Mouse (Mus musculus) embryonic fibroblast, embryonic 13.5 days (primary cell): ENCODE measurements around the gene Plekhs1. TPM values are rescaled to one million over a fixed set of nuclear protein-coding genes. Genes with fewer than 3 reads are reported as not detected.
"Not testable (repeated sequence)": the region's sequence is repeated elsewhere in the genome, so short reads cannot be mapped to it uniquely, and the experiment has no call there.

Experiments
- H3K27ac ChIP-seq: 2 replicates; pipeline ENCODE4 v1.5.1; 2012; ENCODE audit warnings: low read length, control low read depth, inconsistent platforms; ENCODE audit not compliant: insufficient read depth
- H3K4me1 ChIP-seq: 2 replicates; pipeline ENCODE4 v1.6.1; 2011; ENCODE audit warnings: low read length; ENCODE audit not compliant: control insufficient read depth, insufficient read depth
- H3K4me3 ChIP-seq: 2 replicates; pipeline ENCODE4 v1.5.1; 2011; ENCODE audit warnings: mild to moderate bottlenecking, control low read depth, low read length; ENCODE audit not compliant: insufficient read depth
- CTCF ChIP-seq: IDR thresholded peaks from 2 replicates; pipeline ENCODE4 v1.5.1; 2011; ENCODE audit warnings: mild to moderate bottlenecking, control low read depth, low read length, moderate library complexity, borderline replicate concordance; ENCODE audit not compliant: insufficient read depth
- POLR2A ChIP-seq: IDR thresholded peaks from 2 replicates; pipeline ENCODE4 v1.6.1; 2011; ENCODE audit warnings: low read depth, mild to moderate bottlenecking, control low read depth, low read length, moderate library complexity
- polyA plus RNA-seq: library from polyadenylated mRNA; stranded (reverse); fragments of >200 nt; gene quantifications from 2 replicates; pipeline ENCODE4 v1.2.4, GENCODE M21; 2011; ENCODE audit warnings: low read depth; ENCODE audit not compliant: missing spikeins, insufficient read length

Plekhs1 gene
- polyA plus RNA-seq, 1 experiment = 0.16 TPM

DNA sequence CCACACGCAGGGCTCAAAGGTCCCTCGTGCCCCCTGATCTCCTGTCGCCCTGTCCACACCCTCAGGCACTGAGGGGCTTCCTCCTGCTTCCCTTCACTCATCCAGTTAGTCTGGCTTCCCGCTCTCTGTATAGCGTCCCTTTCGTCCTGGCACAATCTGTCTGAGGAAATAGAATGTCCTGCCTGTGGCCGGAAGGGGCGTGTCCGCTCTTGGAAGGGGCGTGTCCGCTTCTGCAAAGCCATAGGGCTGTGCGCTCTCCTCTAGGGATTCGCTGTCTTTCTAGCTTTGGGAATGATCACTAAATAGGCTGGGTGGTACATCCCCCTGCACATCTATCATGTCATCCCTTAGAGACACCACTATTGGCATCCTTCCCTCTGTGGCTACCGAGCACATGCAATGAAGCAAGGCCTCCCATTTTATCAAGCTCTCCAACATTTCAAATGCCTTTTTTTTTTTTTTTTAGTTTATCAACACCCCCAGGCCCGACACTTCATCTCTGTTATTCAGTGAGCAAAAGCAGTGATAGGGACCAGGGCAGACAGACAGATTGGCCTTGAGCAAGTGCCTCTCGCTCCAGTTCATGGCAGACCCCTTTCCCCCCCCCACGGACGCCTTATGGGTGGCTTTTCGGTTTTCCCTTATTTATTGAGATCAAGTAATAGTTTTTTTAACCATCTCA is 13.6 kb downstream of the Plekhs1 start:
- Histone ChIP-seq H3K27ac (no peak overlapping the region), H3K4me3 (no peak overlapping the region), H3K4me1 (no peaks in the 10 kb centered on the region)
- TF ChIP-seq CTCF (no peak), POLR2A (no peak)

DNA sequence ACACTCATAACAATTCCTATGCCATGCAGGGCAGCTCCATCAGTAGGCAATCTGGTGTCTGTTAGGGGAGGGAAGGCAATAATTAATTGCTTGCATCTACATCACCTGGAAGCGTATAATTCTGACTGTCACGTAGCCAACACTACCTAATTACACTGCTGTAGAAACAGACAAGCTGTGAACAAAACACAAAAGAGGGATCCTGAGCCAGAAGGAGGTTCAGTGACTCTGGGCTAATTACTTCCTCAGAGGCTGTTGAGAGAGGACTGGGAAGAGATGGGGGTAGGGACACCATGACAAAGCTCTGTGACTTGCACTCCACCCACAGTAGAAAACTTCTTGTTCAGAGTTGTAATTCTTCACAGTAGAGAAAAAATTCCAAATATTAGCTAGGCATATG is 15.1 kb downstream of the Plekhs1 start:
- H3K27ac ChIP-seq = no peak overlapping the region
- H3K4me3 ChIP-seq = no peak overlapping the region
- no peaks in the 10 kb centered on the region for H3K4me1 ChIP-seq
- TF ChIP-seq POLR2A = no peak
- no peak for TF ChIP-seq CTCF

DNA sequence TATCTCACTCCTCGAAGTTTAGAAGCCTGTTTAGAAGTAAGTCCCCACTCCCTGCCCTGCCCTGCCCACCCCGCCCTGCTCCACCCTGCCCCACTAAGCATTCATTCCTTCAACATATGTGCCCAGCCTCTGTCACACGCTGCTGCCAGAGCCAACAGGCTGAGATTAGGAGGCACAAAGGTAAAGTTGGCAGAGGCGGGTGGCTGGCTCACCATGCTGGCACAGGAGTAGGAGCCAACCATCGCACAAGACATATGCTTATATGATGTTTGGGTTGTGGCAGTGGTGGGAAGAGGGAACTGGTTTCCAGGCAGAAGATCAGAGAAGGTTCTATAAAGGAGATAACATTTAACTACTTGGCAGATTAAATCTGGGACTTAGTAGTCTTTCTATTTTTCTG is 15.8 kb downstream of the Plekhs1 start:
- no peak overlapping the region for H3K4me3 ChIP-seq
- H3K4me1 ChIP-seq = no peaks in the 10 kb centered on the region
- no peak overlapping the region for H3K27ac ChIP-seq
- TF ChIP-seq POLR2A (no peak), CTCF (no peak)

GRCm38 (mm10) chr19:56477832-56478231 is 16.4 kb downstream of the Plekhs1 start:
- H3K4me3 ChIP-seq = no peak overlapping the region
- no peak for TF ChIP-seq POLR2A
- TF ChIP-seq CTCF = no peak
- H3K27ac ChIP-seq = no peak overlapping the region
- no peaks in the 10 kb centered on the region for H3K4me1 ChIP-seq

DNA sequence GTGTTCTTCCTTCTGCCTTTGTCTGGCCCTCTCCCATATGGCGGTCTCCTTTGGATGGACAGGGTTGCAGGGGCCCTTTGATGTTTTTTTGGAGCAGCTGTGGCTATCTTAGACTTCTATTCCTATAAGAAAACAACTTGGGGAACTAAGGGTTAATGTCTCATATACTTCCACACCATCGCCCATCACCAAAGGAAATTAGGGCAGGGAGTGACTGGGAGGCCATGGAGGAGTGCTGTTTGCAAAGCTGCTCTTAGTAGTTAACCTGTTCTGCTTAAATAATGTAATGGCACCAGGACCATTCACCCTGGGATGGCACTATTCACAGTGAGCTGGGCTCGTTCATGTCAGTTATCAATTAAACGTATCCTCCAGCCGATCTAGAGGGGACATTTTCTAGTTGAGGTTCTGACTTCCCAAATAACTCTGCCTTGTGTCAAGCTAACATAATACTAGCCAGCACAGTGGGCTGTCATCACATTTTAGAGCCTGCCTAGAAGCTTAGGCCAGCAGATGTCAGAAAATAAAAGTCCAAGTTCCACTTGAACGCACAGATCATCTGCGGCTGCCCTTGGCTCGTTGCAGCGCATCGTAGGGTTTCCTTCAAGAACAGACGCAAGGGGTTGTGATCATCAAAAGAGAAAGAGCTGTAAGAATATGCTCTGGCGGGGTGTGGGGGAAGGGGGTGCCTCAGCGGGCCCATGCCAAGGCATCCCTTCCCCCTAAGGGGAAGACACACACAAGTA is 23.4 kb downstream of the Plekhs1 start:
- H3K4me3 ChIP-seq = no peak overlapping the region
- TF ChIP-seq CTCF = no peak
- TF ChIP-seq POLR2A = no peak
- H3K4me1 ChIP-seq = 0 out of 2 replicates have a peak, but pooled peaks cover 2% of the 10 kb centered on the region
- H3K27ac ChIP-seq = no peak overlapping the region

DNA sequence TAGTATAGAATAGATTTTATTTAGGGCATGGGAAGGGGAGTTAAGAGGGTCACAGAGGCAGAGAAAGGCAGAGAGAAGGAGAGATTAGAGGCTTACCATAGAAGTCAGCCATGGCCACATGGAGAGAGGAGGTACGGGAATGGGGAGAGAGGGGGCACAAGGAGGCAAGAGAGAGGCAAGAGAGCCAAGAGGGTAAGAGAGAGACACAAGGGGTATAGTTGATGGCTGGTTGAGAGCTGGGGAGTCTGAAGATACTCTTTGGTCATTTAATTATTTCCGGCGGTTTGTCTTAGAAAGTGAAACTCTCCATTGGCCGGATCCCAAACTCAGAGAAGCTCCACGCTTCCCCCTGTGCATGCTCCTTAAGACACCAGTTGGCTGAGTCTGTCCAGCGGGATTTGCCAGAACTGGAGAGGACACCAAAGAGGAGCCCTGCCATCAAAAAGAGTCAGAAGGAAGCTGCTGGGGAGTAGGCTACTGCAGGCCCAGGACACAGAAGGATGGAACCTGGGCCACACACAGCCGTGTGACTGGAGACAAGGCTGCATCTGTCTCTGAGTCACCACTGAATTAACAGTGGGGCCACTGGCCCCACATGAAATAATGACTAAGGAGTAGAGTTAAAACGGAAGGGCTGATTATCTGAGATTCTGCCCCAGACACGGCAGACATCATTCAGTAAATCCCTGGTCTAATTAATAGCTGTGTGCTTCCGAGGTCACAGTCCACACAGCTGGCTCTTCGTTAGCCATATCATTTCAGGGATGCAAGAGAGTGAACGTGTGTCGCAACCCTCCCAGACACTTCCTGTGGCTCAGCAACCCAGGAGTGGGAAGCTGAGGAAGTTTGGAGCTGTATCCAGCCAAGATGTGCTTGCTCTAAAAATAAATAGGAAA is 24.2 kb downstream of the Plekhs1 start:
- Histone ChIP-seq H3K4me3 (no peak overlapping the region), H3K27ac (peak overlapping the region; percentile 19; the same call in 1 of the 2 replicates), H3K4me1 (0 out of 2 replicates have a peak, but pooled peaks cover 2% of the 10 kb centered on the region)
- no peak for TF ChIP-seq POLR2A
- no peak for TF ChIP-seq CTCF

DNA sequence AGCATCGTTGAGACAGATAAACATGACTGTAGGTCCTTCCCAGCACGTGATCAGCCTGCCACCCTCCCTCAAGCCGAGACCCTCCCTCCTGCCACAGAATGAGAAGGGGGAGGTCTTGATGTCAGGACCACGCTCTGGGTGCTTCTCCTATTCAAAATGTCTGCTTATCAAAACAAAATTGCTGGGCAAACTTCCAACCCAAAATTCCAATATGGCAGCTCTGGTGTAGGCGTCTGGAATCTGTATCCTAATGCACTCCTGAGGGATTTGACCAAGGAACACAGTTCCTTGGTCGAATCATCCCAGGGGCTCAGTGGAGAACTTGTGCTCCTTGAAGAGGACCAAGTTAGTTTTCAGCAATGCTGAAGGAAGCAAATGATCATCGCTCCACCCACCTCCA is 25.5 kb downstream of the Plekhs1 start:
- H3K4me1 ChIP-seq = 0 out of 2 replicates have a peak, but pooled peaks cover 2% of the 10 kb centered on the region
- no peak overlapping the region for H3K27ac ChIP-seq
- no peak for TF ChIP-seq CTCF
- no peak for TF ChIP-seq POLR2A
- no peak overlapping the region for H3K4me3 ChIP-seq

DNA sequence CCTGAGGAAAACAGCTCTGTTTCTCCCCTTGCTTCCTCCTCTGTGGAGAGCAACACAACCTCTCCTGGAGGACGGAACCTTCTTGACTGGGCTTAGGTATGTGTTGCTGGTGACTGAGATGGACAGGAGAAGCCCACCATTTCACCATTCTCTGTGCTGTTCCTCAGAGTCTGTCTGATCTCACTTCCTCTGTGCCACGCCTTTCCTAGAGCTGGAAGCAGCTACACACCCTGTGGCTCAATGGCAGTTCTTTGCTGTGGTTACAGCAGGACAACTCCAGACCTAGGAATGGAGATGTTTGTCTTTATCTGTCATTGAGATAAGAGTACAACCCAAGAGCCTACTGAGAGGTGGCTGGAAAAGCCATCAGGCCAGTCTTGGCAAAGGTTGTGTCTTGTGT is 25.9 kb downstream of the Plekhs1 start:
- H3K27ac ChIP-seq = no peak overlapping the region
- no peak overlapping the region for H3K4me3 ChIP-seq
- 0 out of 2 replicates have a peak, but pooled peaks cover 2% of the 10 kb centered on the region for H3K4me1 ChIP-seq
- TF ChIP-seq CTCF (no peak), POLR2A (no peak)

- Histone ChIP-seq H3K4me1 (0 out of 2 replicates have a peak, but pooled peaks cover 2% of the 10 kb centered on the region), H3K27ac (no peak overlapping the region), H3K4me3 (no peak overlapping the region)
- TF ChIP-seq CTCF (no peak), POLR2A (no peak)
Measured at GRCm38 (mm10) chr19:56489601-56490000, 28.2 kb downstream of the Plekhs1 start.

DNA sequence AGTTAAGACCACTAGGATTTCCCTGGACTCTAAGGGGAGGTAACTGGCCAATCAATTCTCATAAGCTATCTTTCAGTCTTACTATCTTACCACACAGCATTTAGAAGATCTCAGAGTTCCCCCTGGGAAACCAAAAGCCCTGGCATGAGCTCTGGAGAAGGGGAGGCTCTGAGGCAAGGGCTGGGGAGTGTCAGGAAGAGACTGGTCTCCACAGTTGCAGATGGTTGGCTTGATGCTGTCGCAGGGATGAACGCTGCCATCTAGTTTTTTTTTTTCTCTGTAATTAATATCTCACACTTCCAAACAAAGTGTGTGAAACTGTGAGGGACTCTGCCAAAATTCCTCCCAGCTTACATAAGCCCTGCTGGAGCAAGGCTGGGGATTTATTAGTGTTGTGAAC is 32.7 kb downstream of the Plekhs1 start:
- not testable (repeated sequence) for H3K27ac ChIP-seq, H3K4me1 ChIP-seq, H3K4me3 ChIP-seq

GRCm38 (mm10) chr19:56503069-56503468 is 41.6 kb downstream of the Plekhs1 start:
- H3K4me1 ChIP-seq, H3K27ac ChIP-seq, H3K4me3 ChIP-seq: not testable (repeated sequence)

DNA sequence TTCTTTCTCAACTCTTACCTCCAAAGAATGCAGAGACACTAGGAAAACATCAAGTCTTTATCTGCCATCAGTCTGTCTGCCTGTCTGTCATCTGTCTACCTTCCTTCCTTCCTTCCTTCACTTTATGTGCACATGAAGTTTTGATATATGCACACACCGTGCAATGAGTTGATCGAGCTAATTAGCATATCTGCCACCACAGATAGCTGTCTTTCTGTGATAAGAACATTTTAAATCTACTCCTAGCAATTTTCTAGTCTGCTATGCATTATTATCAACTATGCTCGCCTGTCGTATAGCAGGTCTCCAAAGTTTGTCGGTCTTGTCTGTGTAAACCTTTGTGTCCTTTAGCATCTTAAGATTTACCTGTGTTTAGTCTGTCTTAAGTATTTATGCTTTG is 42.1 kb downstream of the Plekhs1 start:
- not testable (repeated sequence) for H3K4me1 ChIP-seq, H3K27ac ChIP-seq, H3K4me3 ChIP-seq

- H3K4me1 ChIP-seq, H3K4me3 ChIP-seq, H3K27ac ChIP-seq: not testable (repeated sequence)
Measured at GRCm38 (mm10) chr19:56511207-56511606, 49.8 kb downstream of the Plekhs1 start.

GRCm38 (mm10) chr19:56513527-56513926 is 52.1 kb downstream of the Plekhs1 start:
- H3K27ac ChIP-seq, H3K4me3 ChIP-seq, H3K4me1 ChIP-seq: not testable (repeated sequence)
